In the genomic region with DNA sequence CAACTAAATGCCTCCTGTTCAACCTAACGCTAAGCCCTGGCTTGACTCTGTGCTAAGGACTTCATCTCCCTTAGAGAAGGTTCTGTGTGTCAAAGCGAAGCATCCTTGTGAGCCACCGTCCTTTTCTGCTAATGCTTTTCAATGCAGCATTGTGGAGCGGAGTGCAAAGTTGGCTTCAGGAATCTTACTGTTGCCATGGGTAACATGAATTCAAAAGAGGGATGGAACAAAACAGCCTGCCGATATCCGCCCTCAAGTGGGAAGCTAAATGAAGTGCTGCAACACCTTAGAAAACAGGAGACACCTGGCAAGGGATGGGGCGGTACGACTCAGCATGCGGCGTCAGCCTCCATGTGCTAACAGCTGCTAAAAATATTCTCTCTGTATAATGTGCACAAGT, we compare ENCODE assay signal across 9 mouse cellular contexts. TPM values are rescaled to one million over a fixed set of nuclear protein-coding genes. Genes with fewer than 3 reads are reported as not detected.
DNase-seq lines count a peak whose midpoint lies in the region; ATAC-seq and TF ChIP-seq lines count a peak whose summit lies in the region.
"Had no signal": no experiment of that assay in that cellular context is flagged by ENCODE, and none has a peak within 500 bp of the region (broad histone marks: within the 10 kb centered on the region; RNA-seq: fewer than 3 reads in every experiment).

No protein-coding gene starts in this region.

- H3K36me3 ChIP-seq in intestine, embryonic 15.5 days = no peaks in the 10 kb centered on the region
- no peaks in the 10 kb centered on the region for H3K36me3 ChIP-seq in intestine, embryonic 16.5 days (ENCODE audit: control insufficient read depth, insufficient read depth, low read length)
- H3K36me3 ChIP-seq in hindbrain, postnatal 0 days (ENCODE audit: insufficient read depth, low read length) = no peaks in the 10 kb centered on the region
- H3K36me3 ChIP-seq in neural tube, embryonic 14.5 days (ENCODE audit: control insufficient read depth, insufficient read depth, low read length) = no peaks in the 10 kb centered on the region

- TF ChIP-seq CTCF in hindbrain, postnatal 0 days (IDR thresholded peaks at IDR 0.05; ENCODE audit: low read depth) = peak; percentile 37

- no peak overlapping the region for H3K9ac ChIP-seq in intestine, embryonic 15.5 days
- H3K9ac ChIP-seq in intestine, embryonic 16.5 days (ENCODE audit: low read depth, low read length) = no peak overlapping the region
- H3K9ac ChIP-seq in hindbrain, postnatal 0 days (replicated peaks; ENCODE audit: low read length) = no peak overlapping the region
- no peak overlapping the region for H3K9ac ChIP-seq in neural tube, embryonic 14.5 days (replicated peaks; ENCODE audit: low read depth, low read length)

- H3K27ac ChIP-seq in intestine, embryonic 15.5 days = no peak overlapping the region
- no peak overlapping the region for H3K27ac ChIP-seq in intestine, embryonic 16.5 days (ENCODE audit: low read length)
- peak overlapping the region; percentile 3; the same call in 1 of the 2 replicates for H3K27ac ChIP-seq in hindbrain, postnatal 0 days
- no peak overlapping the region for H3K27ac ChIP-seq in neural tube, embryonic 14.5 days (ENCODE audit: low read depth, low read length)

- WGBS in intestine, embryonic 15.5 days = 57% methylated on average over 10 of the region's 10 CpGs
- 49% methylated on average over 10 of the region's 10 CpGs for WGBS in intestine, embryonic 16.5 days
- WGBS in hindbrain, postnatal 0 days = 13% methylated on average over 10 of the region's 10 CpGs
- 37% methylated on average over 10 of the region's 10 CpGs for WGBS in neural tube, embryonic 14.5 days

- 0 out of 2 replicates have a peak, but pooled peaks have one; percentile 39 for ATAC-seq in intestine, embryonic 15.5 days
- no peak for ATAC-seq in intestine, embryonic 16.5 days
- peak; percentile 82 for ATAC-seq in hindbrain, postnatal 0 days
- peak; percentile 51; the same call in 1 of the 2 replicates for ATAC-seq in neural tube, embryonic 14.5 days (ENCODE audit: low read depth)
- ATAC-seq in megakaryocyte, adult 5-6 weeks (ENCODE audit: poor library complexity, severe bottlenecking) = no peak

- peak; percentile 47 for DNase-seq in embryo, embryonic 10.5 days (ENCODE audit: low spot score)
- peak; percentile 83 for DNase-seq in hindbrain, postnatal 0 days (ENCODE audit: low spot score)
- DNase-seq in gastrocnemius, postnatal 25 days = no peak
- no peak for DNase-seq in liver
- DNase-seq: gastrocnemius, postnatal 14 days had no signal

- H3K27me3 ChIP-seq in intestine, embryonic 15.5 days (replicated peaks) = no peaks in the 10 kb centered on the region
- no peaks in the 10 kb centered on the region for H3K27me3 ChIP-seq in intestine, embryonic 16.5 days (replicated peaks; ENCODE audit: control insufficient read depth, insufficient read depth, low read length)
- H3K27me3 ChIP-seq in hindbrain, postnatal 0 days (ENCODE audit: insufficient read depth, low read length) = no peaks in the 10 kb centered on the region
- no peaks in the 10 kb centered on the region for H3K27me3 ChIP-seq in neural tube, embryonic 14.5 days (ENCODE audit: control insufficient read depth, insufficient read depth, low read length)

- no peaks in the 10 kb centered on the region for H3K4me1 ChIP-seq in intestine, embryonic 15.5 days (replicated peaks)
- 0 out of 2 replicates have a peak, but pooled peaks cover 2% of the 10 kb centered on the region for H3K4me1 ChIP-seq in intestine, embryonic 16.5 days (ENCODE audit: control insufficient read depth, insufficient read depth, low read length)
- H3K4me1 ChIP-seq in hindbrain, postnatal 0 days (ENCODE audit: insufficient read depth, low read length) = no peaks in the 10 kb centered on the region
- H3K4me1 ChIP-seq in neural tube, embryonic 14.5 days (ENCODE audit: control insufficient read depth, insufficient read depth, low read length) = no peaks in the 10 kb centered on the region

- H3K4me2 ChIP-seq in intestine, embryonic 15.5 days (replicated peaks) = no peak overlapping the region
- no peak overlapping the region for H3K4me2 ChIP-seq in intestine, embryonic 16.5 days (ENCODE audit: low read depth, low read length)
- peak overlapping the region; percentile 41 for H3K4me2 ChIP-seq in hindbrain, postnatal 0 days (ENCODE audit: low read depth, low read length)
- no peak overlapping the region for H3K4me2 ChIP-seq in neural tube, embryonic 14.5 days (ENCODE audit: low read depth, low read length)

- no peaks in the 10 kb centered on the region for H3K9me3 ChIP-seq in intestine, embryonic 15.5 days
- no peaks in the 10 kb centered on the region for H3K9me3 ChIP-seq in intestine, embryonic 16.5 days (ENCODE audit: control insufficient read depth, low read length)
- H3K9me3 ChIP-seq in hindbrain, postnatal 0 days (ENCODE audit: low read length) = no peaks in the 10 kb centered on the region
- H3K9me3 ChIP-seq in neural tube, embryonic 14.5 days (ENCODE audit: control insufficient read depth, low read length) = no peaks in the 10 kb centered on the region

- no peak overlapping the region for H3K4me3 ChIP-seq in intestine, embryonic 15.5 days (replicated peaks)
- H3K4me3 ChIP-seq in intestine, embryonic 16.5 days (ENCODE audit: low read length) = no peak overlapping the region
- H3K4me3 ChIP-seq in hindbrain, postnatal 0 days (ENCODE audit: low read length) = no peak overlapping the region
- H3K4me3 ChIP-seq in neural tube, embryonic 14.5 days (ENCODE audit: low read depth, low read length) = no peak overlapping the region

RNA-seq across cellular contexts. Expression of gene Tiam1, which starts 32.9 kb away (rescaled TPM):
- polyA plus RNA-seq in intestine, embryonic 15.5 days (2015; fragmentation: Nextera tagmentation; extraction: Ambion mirVana) = 12.3 and 12.4 TPM in 2 replicates
- 7.4 and 8.1 TPM in 2 replicates for polyA plus RNA-seq in intestine, embryonic 16.5 days (2015; fragmentation: Nextera tagmentation; extraction: Ambion mirVana)
- total RNA-seq in hindbrain, postnatal 0 days (2014; rRNA removed) = 18.2 and 26.2 TPM in 2 replicates
- polyA plus RNA-seq in hindbrain, postnatal 0 days (2015; fragmentation: Nextera tagmentation; extraction: Ambion mirVana) = 14.3 and 15.1 TPM in 2 replicates
- polyA plus RNA-seq in neural tube, embryonic 14.5 days (2014; fragmentation: Nextera tagmentation; extraction: Ambion mirVana) = 24.4 and 34.8 TPM in 2 replicates
- 61.3 and 80.9 TPM in 2 replicates for total RNA-seq in megakaryocyte, adult 5-6 weeks (2015)
- 60.0 and 74.7 TPM in 2 replicates for total RNA-seq in megakaryocyte, adult 5-6 weeks (2017)
- 1 to 10 TPM; 4.4 to 5.3 TPM for total RNA-seq in gastrocnemius, postnatal 25 days (2021)

RNA-seq across cellular contexts. Expression of gene Sod1, which starts 44.1 kb away (rescaled TPM):
- polyA plus RNA-seq in intestine, embryonic 15.5 days (2015; fragmentation: Nextera tagmentation; extraction: Ambion mirVana) = 1,265 and 1,398 TPM in 2 replicates
- 1,142 and 1,262 TPM in 2 replicates for polyA plus RNA-seq in intestine, embryonic 16.5 days (2015; fragmentation: Nextera tagmentation; extraction: Ambion mirVana)
- total RNA-seq in hindbrain, postnatal 0 days (2014; rRNA removed) = 185 and 217 TPM in 2 replicates
- 1,314 and 1,323 TPM in 2 replicates for polyA plus RNA-seq in hindbrain, postnatal 0 days (2015; fragmentation: Nextera tagmentation; extraction: Ambion mirVana)
- polyA plus RNA-seq in neural tube, embryonic 14.5 days (2014; fragmentation: Nextera tagmentation; extraction: Ambion mirVana) = 939 and 1,024 TPM in 2 replicates
- 695 and 733 TPM in 2 replicates for total RNA-seq in megakaryocyte, adult 5-6 weeks (2015)
- total RNA-seq in megakaryocyte, adult 5-6 weeks (2017) = 791 and 806 TPM in 2 replicates
- total RNA-seq in gastrocnemius, postnatal 25 days (2021) = 100 to 1,000 TPM; 250 to 305 TPM

Comparison
In these comparisons a context has a peak if more than half of its experiments do, and no peak if none do; other contexts are left out.
1. ATAC-seq: peak in intestine, embryonic 15.5 days (single experiment), hindbrain, postnatal 0 days (single experiment) and neural tube, embryonic 14.5 days (single experiment); none in intestine, embryonic 16.5 days (single experiment) and megakaryocyte, adult 5-6 weeks (single experiment).
2. DNase-seq: peak in embryo, embryonic 10.5 days (single experiment) and hindbrain, postnatal 0 days (single experiment); none in gastrocnemius, postnatal 25 days (single experiment) and liver (single experiment).